ENCODE assay signal across 23 mouse cellular contexts in genomic region chr19:34237746-34238145, GRCm38 (mm10). TPM values are rescaled to one million over a fixed set of nuclear protein-coding genes. Genes with fewer than 3 reads are reported as not detected.
DNase-seq lines count a peak whose midpoint lies in the region; ATAC-seq and TF ChIP-seq lines count a peak whose summit lies in the region.
"Had no signal": no experiment of that assay in that cellular context is flagged by ENCODE, and none has a peak within 500 bp of the region (broad histone marks: within the 10 kb centered on the region; RNA-seq: fewer than 3 reads in every experiment).

No protein-coding gene starts in this region.

- dilution Hi-C loops in CH12.LX (cut with MboI; ENCODE audit: extremely low pct_ligation_motif_present, extremely low pct_unique_long_range_greater_than_20kb, low sequenced_read_pairs): no loop called here

- TF ChIP-seq EP300 in CH12.LX (IDR thresholded peaks at IDR 0.05; ENCODE audit: low read length): no peak

- H3K27ac ChIP-seq in forebrain, postnatal 0 days (ENCODE audit: low read depth, low read length): no peak overlapping the region
- H3K27ac ChIP-seq in forebrain, embryonic 15.5 days (replicated peaks): no peak overlapping the region
- no peak overlapping the region for H3K27ac ChIP-seq in heart, embryonic 11.5 days (ENCODE audit: low read depth, low read length)
- H3K27ac ChIP-seq in CH12.LX (ENCODE audit: insufficient read depth, low read depth): peak overlapping the region; percentile 47; the same call in 1 of the 2 replicates
- no peak overlapping the region for H3K27ac ChIP-seq in left cerebral cortex, adult 2 months
- H3K27ac ChIP-seq in hindbrain, embryonic 12.5 days: no peak overlapping the region
- H3K27ac ChIP-seq: embryonic facial prominence, embryonic 10.5 days; embryonic facial prominence, embryonic 12.5 days; forebrain, embryonic 12.5 days had no signal

- peaks cover 16% of the 10 kb centered on the region for H3K36me3 ChIP-seq in forebrain, postnatal 0 days (ENCODE audit: insufficient read depth)
- H3K36me3 ChIP-seq in forebrain, embryonic 15.5 days: no peaks in the 10 kb centered on the region
- no peaks in the 10 kb centered on the region for H3K36me3 ChIP-seq in heart, embryonic 11.5 days (ENCODE audit: control insufficient read depth, insufficient read depth, low read length)
- peaks cover 56 to 93% of the 10 kb centered on the region in 2 experiments for H3K36me3 ChIP-seq in CH12.LX (replicated peaks in 1 of 2; ENCODE audit: control insufficient read depth in 1 of 2, insufficient read depth in 1 of 2, low read length in 1 of 2)
- 0 out of 2 replicates have a peak, but pooled peaks cover 3% of the 10 kb centered on the region for H3K36me3 ChIP-seq in hindbrain, embryonic 12.5 days
- H3K36me3 ChIP-seq: embryonic facial prominence, embryonic 12.5 days; forebrain, embryonic 12.5 days; G1E had no signal

- no peaks in the 10 kb centered on the region for H3K9me3 ChIP-seq in forebrain, postnatal 0 days (ENCODE audit: low read length)
- H3K9me3 ChIP-seq in forebrain, embryonic 15.5 days: no peaks in the 10 kb centered on the region
- H3K9me3 ChIP-seq in heart, embryonic 11.5 days (replicated peaks; ENCODE audit: control insufficient read depth, low read length): no peaks in the 10 kb centered on the region
- H3K9me3 ChIP-seq in CH12.LX (replicated peaks; ENCODE audit: low read length): no peaks in the 10 kb centered on the region
- no peaks in the 10 kb centered on the region for H3K9me3 ChIP-seq in hindbrain, embryonic 12.5 days (replicated peaks)
- H3K9me3 ChIP-seq: embryonic facial prominence, embryonic 10.5 days; embryonic facial prominence, embryonic 12.5 days; forebrain, embryonic 12.5 days; G1E had no signal

- no peak overlapping the region for H3K9ac ChIP-seq in forebrain, postnatal 0 days
- H3K9ac ChIP-seq in forebrain, embryonic 15.5 days (replicated peaks): no peak overlapping the region
- no peak overlapping the region for H3K9ac ChIP-seq in heart, embryonic 11.5 days (ENCODE audit: low read depth, low read length)
- no peak overlapping the region for H3K9ac ChIP-seq in CH12.LX (ENCODE audit: insufficient read depth, low read depth)
- H3K9ac ChIP-seq in hindbrain, embryonic 12.5 days: no peak overlapping the region
- H3K9ac ChIP-seq: embryonic facial prominence, embryonic 12.5 days; forebrain, embryonic 12.5 days had no signal

- WGBS in forebrain, postnatal 0 days: 73% methylated on average over 2 of the region's 2 CpGs
- 76% methylated on average over 2 of the region's 2 CpGs for WGBS in forebrain, embryonic 15.5 days
- WGBS in heart, embryonic 11.5 days (ENCODE audit: insufficient replicate concordance): 90% methylated on average over 2 of the region's 2 CpGs
- 98% methylated on average over 2 of the region's 2 CpGs for WGBS in hindbrain, embryonic 12.5 days

- H3K79me2 ChIP-seq in CH12.LX (replicated peaks; ENCODE audit: control insufficient read depth, extremely low read depth, insufficient read depth, poor library complexity, severe bottlenecking): no peaks in the 10 kb centered on the region

- peak; percentile 57; the same call in 1 of the 2 replicates for ATAC-seq in forebrain, postnatal 0 days
- ATAC-seq in forebrain, embryonic 15.5 days (replicated peaks): no peak
- no peak for ATAC-seq in heart, embryonic 11.5 days (replicated peaks; ENCODE audit: insufficient number of reproducible peaks, low FRiP score, low TSS enrichment)
- no peak for ATAC-seq in hindbrain, embryonic 12.5 days (ENCODE audit: low FRiP score)
- ATAC-seq: activated CD4-positive, CD25-positive, alpha-beta regulatory T cell, adult 4 months; forebrain, embryonic 16.5 days; Patski had no signal

- H3K27me3 ChIP-seq in forebrain, postnatal 0 days (ENCODE audit: insufficient read depth, low read length): no peaks in the 10 kb centered on the region
- H3K27me3 ChIP-seq in forebrain, embryonic 15.5 days: no peaks in the 10 kb centered on the region
- no peaks in the 10 kb centered on the region for H3K27me3 ChIP-seq in heart, embryonic 11.5 days (ENCODE audit: control insufficient read depth, insufficient read depth, low read length)
- no peaks in the 10 kb centered on the region for H3K27me3 ChIP-seq in CH12.LX (replicated peaks)
- H3K27me3 ChIP-seq in hindbrain, embryonic 12.5 days: no peaks in the 10 kb centered on the region
- H3K27me3 ChIP-seq: embryonic facial prominence, embryonic 12.5 days; forebrain, embryonic 12.5 days; Patski had no signal

- no peaks in the 10 kb centered on the region for H3K4me1 ChIP-seq in forebrain, postnatal 0 days (ENCODE audit: insufficient read depth)
- no peaks in the 10 kb centered on the region for H3K4me1 ChIP-seq in forebrain, embryonic 15.5 days
- H3K4me1 ChIP-seq in heart, embryonic 11.5 days (ENCODE audit: control insufficient read depth, insufficient read depth, low read length): no peaks in the 10 kb centered on the region
- H3K4me1 ChIP-seq in CH12.LX (ENCODE audit: control insufficient read depth in 1 of 2, insufficient read depth in 2 of 2): no peaks in the 10 kb centered on the region
- no peaks in the 10 kb centered on the region for H3K4me1 ChIP-seq in hindbrain, embryonic 12.5 days
- H3K4me1 ChIP-seq: embryonic facial prominence, embryonic 12.5 days; forebrain, embryonic 12.5 days had no signal

- intact Hi-C loops in left cerebral cortex, adult 2 months (cut with DNase I): no loop called here

- in situ Hi-C loops in CH12.LX (cut with MboI; ENCODE audit: low pct_ligation_motif_present, low pct_unique_long_range_greater_than_20kb, low sequenced_read_pairs): no loop called here

- H3K4me3 ChIP-seq in forebrain, postnatal 0 days (ENCODE audit: low read depth, low read length): no peak overlapping the region
- H3K4me3 ChIP-seq in forebrain, embryonic 15.5 days: no peak overlapping the region
- no peak overlapping the region for H3K4me3 ChIP-seq in heart, embryonic 11.5 days (ENCODE audit: low read depth, low read length)
- no peak overlapping the region for H3K4me3 ChIP-seq in CH12.LX (replicated peaks in 1 of 3; ENCODE audit: low read depth in 2 of 3, low read length in 2 of 3, poor library complexity in 1 of 3)
- H3K4me3 ChIP-seq in left cerebral cortex, adult 2 months: no peak overlapping the region
- no peak overlapping the region for H3K4me3 ChIP-seq in hindbrain, embryonic 12.5 days
- H3K4me3 ChIP-seq: embryonic facial prominence, embryonic 10.5 days; embryonic facial prominence, embryonic 12.5 days; forebrain, embryonic 12.5 days had no signal

- TF ChIP-seq RAD21 in CH12.LX (IDR thresholded peaks at IDR 0.05; ENCODE audit: low read depth, low read length): no peak

- TF ChIP-seq CTCF in forebrain, postnatal 0 days (IDR thresholded peaks at IDR 0.05; ENCODE audit: low read depth): no peak
- TF ChIP-seq CTCF in CH12.LX (conservative IDR thresholded peaks at IDR 0.05 in 1 of 2, IDR thresholded peaks at IDR 0.05 in 1 of 2; ENCODE audit: low read depth in 2 of 2, low read length in 2 of 2): no peak
- TF ChIP-seq CTCF in left cerebral cortex, adult 2 months (IDR thresholded peaks at IDR 0.05): no peak; the same call in 1 of the 2 replicates

- DNase-seq in forebrain, postnatal 0 days: peak; percentile 47
- peak; percentile 37 for DNase-seq in heart, adult 11 months
- DNase-seq in CH12.LX (ENCODE audit: extremely low read depth): no peak
- peak; percentile 48 for DNase-seq in brain, adult 2 months (ENCODE audit: low read depth, low spot score)
- no peak for DNase-seq in left cerebral cortex, adult 2 months (ENCODE audit: extremely low spot score in 1 of 2, low spot score in 2 of 2)
- DNase-seq: adrenal gland, adult 8-10 months; adrenal gland, postnatal 14 days; adrenal gland, postnatal 36 days; cerebellum, adult 11-12 months; cerebellum, adult 2 months; cerebellum, adult 9-10 months; cerebellum, postnatal 10 days; cerebellum, postnatal 25 days had no signal

- TF ChIP-seq POLR2A in CH12.LX (IDR thresholded peaks at IDR 0.05; ENCODE audit: low read depth, low read length): no peak

- H3K4me2 ChIP-seq in forebrain, postnatal 0 days (ENCODE audit: low read depth): no peak overlapping the region
- H3K4me2 ChIP-seq in forebrain, embryonic 15.5 days (replicated peaks): no peak overlapping the region
- H3K4me2 ChIP-seq in heart, embryonic 11.5 days: no peak overlapping the region
- H3K4me2 ChIP-seq in CH12.LX (ENCODE audit: insufficient read depth, low read depth, poor library complexity, severe bottlenecking): no peak overlapping the region
- H3K4me2 ChIP-seq in hindbrain, embryonic 12.5 days (replicated peaks): no peak overlapping the region
- H3K4me2 ChIP-seq: embryonic facial prominence, embryonic 12.5 days; forebrain, embryonic 12.5 days had no signal

RNA-seq across cellular contexts. Expression of gene Acta2, which starts 17.6 kb away (rescaled TPM):
- 3.8 and 11.1 TPM in 2 replicates for total RNA-seq in forebrain, postnatal 0 days (2014; rRNA removed)
- 6.0 and 8.5 TPM in 2 replicates for polyA plus RNA-seq in forebrain, postnatal 0 days (2015; fragmentation: Nextera tagmentation; extraction: Ambion mirVana)
- 6.3 and 7.1 TPM in 2 replicates for polyA plus RNA-seq in forebrain, embryonic 15.5 days (2015; fragmentation: Nextera tagmentation; extraction: Ambion mirVana)
- 1,416 and 1,586 TPM in 2 replicates for polyA plus RNA-seq in heart, embryonic 11.5 days (2014; fragmentation: Nextera tagmentation; extraction: Ambion mirVana)
- total RNA-seq in CH12.LX (2012; rRNA removed) (not detected in 2 replicates), CH12.LX (2014; rRNA removed) (0.13 TPM in 1 of 2 replicates, not detected in the other)
- 0.31 and 0.52 TPM in 2 replicates for polyA plus RNA-seq in CH12.LX (2012; ENCODE audit: insufficient read length, low read depth)
- total RNA-seq in left cerebral cortex, adult 2 months (2021): 10 to 100 TPM; 11.2 to 16.5 TPM
- polyA plus RNA-seq in hindbrain, embryonic 12.5 days (2016; fragmentation: Nextera tagmentation; extraction: Ambion mirVana): 45.1 and 90.0 TPM in 2 replicates
- total RNA-seq: G1E had no signal
- polyA plus RNA-seq: G1E had no signal

RNA-seq across cellular contexts. Expression of gene Stambpl1, which starts 45.7 kb away (rescaled TPM):
- total RNA-seq in forebrain, postnatal 0 days (2014; rRNA removed): 22.8 and 23.6 TPM in 2 replicates
- polyA plus RNA-seq in forebrain, postnatal 0 days (2015; fragmentation: Nextera tagmentation; extraction: Ambion mirVana): 11.0 and 17.7 TPM in 2 replicates
- polyA plus RNA-seq in forebrain, embryonic 15.5 days (2015; fragmentation: Nextera tagmentation; extraction: Ambion mirVana): 7.1 and 7.5 TPM in 2 replicates
- 5.0 and 5.2 TPM in 2 replicates for polyA plus RNA-seq in heart, embryonic 11.5 days (2014; fragmentation: Nextera tagmentation; extraction: Ambion mirVana)
- total RNA-seq in CH12.LX (2012; rRNA removed) (24.8 and 29.7 TPM in 2 replicates), CH12.LX (2014; rRNA removed) (48.2 and 54.9 TPM in 2 replicates)
- polyA plus RNA-seq in CH12.LX (2012; ENCODE audit: insufficient read length, low read depth): 37.9 and 40.6 TPM in 2 replicates
- total RNA-seq in left cerebral cortex, adult 2 months (2021): 10 to 100 TPM; 18.5 to 21.6 TPM
- polyA plus RNA-seq in hindbrain, embryonic 12.5 days (2016; fragmentation: Nextera tagmentation; extraction: Ambion mirVana): 4.0 and 4.9 TPM in 2 replicates
- polyA plus RNA-seq: G1E had no signal

RNA-seq across cellular contexts. Expression of gene Fas, which starts 52.7 kb away (rescaled TPM):
- 0.77 and 2.5 TPM in 2 replicates for total RNA-seq in forebrain, postnatal 0 days (2014; rRNA removed)
- 0.85 and 0.94 TPM in 2 replicates for polyA plus RNA-seq in forebrain, postnatal 0 days (2015; fragmentation: Nextera tagmentation; extraction: Ambion mirVana)
- polyA plus RNA-seq in forebrain, embryonic 15.5 days (2015; fragmentation: Nextera tagmentation; extraction: Ambion mirVana): 0.17 and 0.42 TPM in 2 replicates
- polyA plus RNA-seq in heart, embryonic 11.5 days (2014; fragmentation: Nextera tagmentation; extraction: Ambion mirVana): 1.6 and 2.1 TPM in 2 replicates
- total RNA-seq in CH12.LX (2012; rRNA removed): 22.4 and 38.3 TPM in 2 replicates
- 54.1 and 60.8 TPM in 2 replicates for total RNA-seq in CH12.LX (2014; rRNA removed)
- polyA plus RNA-seq in CH12.LX (2012; ENCODE audit: insufficient read length, low read depth): 20.8 and 24.3 TPM in 2 replicates
- total RNA-seq in left cerebral cortex, adult 2 months (2021): 1 to 10 TPM in 1 of 2 experiments, under 1 TPM in 1; 0.84 to 2.3 TPM
- 1.4 and 1.6 TPM in 2 replicates for polyA plus RNA-seq in hindbrain, embryonic 12.5 days (2016; fragmentation: Nextera tagmentation; extraction: Ambion mirVana)
- total RNA-seq: G1E had no signal
- polyA plus RNA-seq: G1E had no signal

Comparison
In these comparisons a context has a peak if more than half of its experiments do, and no peak if none do; other contexts are left out.
1. DNase-seq: peak in forebrain, postnatal 0 days (single experiment), heart, adult 11 months (single experiment) and brain, adult 2 months (single experiment); none in CH12.LX (single experiment) and left cerebral cortex, adult 2 months (0 of 2).
2. RNA of gene Acta2, which starts 17.6 kb away (polyA plus RNA-seq): 1,416 to 1,586 TPM in heart, embryonic 11.5 days; 45.1 to 90.0 TPM in hindbrain, embryonic 12.5 days, 6.3 to 7.1 TPM in forebrain, embryonic 15.5 days, 6.0 to 8.5 TPM in forebrain, postnatal 0 days and 0.31 to 0.52 TPM in CH12.LX; every median in the first group is over 10 times any median in the second.